Mouse (Mus musculus): ENCODE measurements around the gene Gpd1.

DNA sequence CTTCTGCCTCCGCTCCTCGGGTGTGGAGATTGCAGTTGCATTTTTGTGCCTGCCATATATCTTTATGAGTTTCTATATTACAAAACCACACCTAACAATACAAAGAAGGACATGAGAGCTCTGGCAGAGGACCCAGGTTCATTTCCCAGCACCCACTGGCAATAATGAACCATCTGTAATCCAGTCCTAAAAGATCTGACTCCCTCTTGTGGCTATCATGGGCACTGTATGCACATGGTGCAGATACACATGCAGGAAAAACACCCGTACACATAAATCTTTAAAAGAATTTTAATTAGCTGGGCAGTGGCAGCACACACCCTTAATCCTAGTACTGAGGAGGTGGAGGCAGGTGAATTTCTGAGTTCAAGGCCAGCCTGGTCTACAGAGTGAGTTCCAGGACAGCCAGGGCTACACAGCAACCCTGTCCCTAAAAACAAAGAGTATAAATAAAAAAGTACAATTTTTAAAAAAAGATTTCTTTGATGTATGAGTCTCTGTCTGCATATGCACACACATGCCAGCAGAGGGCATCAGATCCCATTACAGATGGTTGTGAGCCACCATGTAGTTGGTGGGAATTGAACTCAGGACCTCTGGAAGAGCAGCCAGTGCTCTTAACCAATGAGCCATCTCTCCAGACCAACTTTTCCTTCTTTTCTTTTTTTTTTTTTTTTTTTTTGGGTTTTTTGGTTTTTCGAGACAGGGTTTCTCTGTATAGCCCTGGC lies 11.9 kb downstream of the Gpd1 start:
- TF ChIP-seq CTCF (IDR thresholded peaks at IDR 0.05; ENCODE audit: borderline replicate concordance, insufficient read depth, low read depth, low read length) (no peak), POLR2A (IDR thresholded peaks at IDR 0.05; ENCODE audit: borderline replicate concordance, insufficient read depth, low read length) (no peak)
